Mouse (Mus musculus) adrenal gland (tissue): ENCODE data around the gene Irx2.

Source experiments
- intact Hi-C: fragments of 180-260 bp; cut with DNase I; formaldehyde crosslinking; loops from one replicate; pipeline ENCODE4 v1.15.1; 2025

The Irx2 gene

DNA sequence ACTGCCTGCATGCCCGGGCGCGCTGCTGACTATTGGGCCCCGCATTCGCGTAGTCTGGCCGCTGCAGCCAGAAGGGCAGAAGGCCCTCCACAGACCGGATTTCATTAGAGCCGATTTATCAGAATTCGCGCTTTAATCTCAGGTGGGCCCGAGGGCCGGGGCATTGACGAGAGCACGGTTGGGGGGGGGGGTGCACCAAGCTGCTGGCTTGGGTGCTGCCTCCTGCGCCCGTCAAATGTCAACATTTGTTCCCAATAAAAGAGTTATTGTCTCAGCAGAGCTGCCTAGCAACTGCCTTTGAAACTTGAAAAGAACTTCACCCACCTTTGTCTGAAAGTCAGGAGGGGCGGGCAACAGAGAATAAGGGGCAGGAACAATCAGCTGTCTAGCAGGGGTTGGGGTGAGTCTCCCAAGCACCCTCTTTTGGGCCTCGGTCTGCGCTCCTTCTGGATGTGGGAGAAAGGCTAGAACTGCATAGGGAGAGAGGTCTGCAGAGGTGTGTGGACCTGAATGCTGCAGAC is 7.8 kb downstream of the Irx2 start:
- intact Hi-C loops = no loop called here

GRCm38 (mm10) chr13:72637536-72637935 is 8.9 kb downstream of the Irx2 start:
- intact Hi-C loops = no loop called here

DNA sequence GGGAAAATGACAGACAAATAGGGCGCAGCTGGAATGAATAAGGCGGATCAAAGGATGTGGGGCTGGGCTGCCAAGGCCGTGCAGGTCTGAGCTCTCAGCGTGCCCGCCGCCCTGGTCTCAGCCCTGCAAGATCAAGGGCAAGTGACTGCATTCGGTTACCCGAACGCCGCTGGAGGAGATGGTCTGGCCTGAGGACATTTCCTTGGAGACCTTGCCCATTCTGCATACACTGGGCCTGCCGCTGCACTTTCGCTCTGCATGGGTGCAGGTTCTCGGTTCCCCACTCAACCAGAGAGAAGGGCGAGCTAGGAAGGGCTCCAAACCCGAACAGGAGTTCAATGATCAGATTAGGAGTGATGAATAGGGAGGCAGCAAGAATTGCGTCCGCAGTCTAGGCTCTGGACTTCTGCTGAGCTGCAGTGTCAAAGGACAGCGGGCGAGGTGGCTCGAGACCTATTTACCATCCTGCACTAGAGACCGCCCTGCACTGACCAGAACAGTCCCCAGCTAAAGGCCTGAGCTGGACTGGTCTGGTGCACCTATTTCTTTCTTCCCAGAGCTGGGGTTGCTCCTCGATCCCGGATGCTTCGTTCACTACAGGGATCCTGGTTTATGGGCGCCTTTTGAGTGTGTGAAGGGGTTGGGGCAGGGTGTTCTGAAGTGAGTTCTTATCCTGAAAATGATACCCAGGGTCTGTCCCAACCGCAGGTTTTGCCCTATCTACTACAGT is 9.9 kb downstream of the Irx2 start:
- intact Hi-C loops = no loop called here

DNA sequence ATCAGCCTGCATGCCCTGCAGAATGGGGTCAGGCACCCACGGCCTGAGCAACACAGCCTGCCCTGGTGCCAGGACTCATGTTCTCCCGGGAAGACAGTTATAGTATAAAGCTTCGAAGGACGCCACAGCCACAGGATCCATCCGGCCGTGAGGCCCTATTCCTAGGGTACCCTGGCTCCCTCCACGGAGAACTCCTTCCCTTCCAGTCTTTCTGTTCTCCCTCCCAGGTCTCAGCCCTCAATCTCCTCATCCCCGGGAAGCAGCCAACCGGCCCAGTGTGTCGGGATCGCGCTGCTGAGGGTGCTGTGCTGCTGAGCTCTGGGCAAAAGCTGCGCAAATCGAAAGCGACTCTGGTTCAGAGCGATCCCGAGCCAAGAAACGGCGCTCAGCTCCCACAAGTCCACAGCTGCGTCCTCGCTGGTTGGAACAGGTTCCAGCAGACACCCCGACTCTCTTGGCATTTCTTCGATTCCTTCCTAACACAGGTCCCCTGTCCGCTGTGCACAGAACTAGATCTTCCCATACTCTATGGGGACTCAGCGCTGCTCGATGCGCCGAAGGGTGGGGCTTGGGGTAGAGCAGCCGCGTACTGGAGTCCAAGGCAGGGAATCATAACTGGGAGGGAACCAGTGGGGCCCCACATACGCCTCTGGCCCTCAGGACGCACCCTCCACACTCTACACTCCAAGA is 11.0 kb downstream of the Irx2 start:
- intact Hi-C loops = no loop called here

DNA sequence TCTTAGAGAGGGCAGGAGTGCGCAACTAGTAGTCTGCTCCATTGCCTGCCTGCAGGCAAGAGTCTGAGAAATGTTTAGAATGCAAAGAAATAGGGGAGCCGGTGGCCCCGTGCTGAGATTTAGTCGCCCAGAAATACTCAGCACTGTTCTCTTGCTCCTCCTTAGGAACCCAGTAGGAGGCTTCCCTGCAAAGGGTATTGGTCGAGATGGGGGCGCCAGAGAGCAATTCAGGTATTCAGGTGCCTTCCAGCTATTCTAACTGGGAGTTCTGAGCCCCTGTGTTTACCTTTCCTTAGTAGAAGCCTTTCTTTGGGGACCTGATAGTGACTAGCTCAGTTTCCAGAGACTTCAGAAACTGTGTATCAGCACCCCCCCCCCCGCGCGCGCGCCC is 11.5 kb downstream of the Irx2 start:
- intact Hi-C loops = no loop called here

GRCm38 (mm10) chr13:72656447-72656846 is 27.8 kb downstream of the Irx2 start:
- intact Hi-C loops = no loop called here

- intact Hi-C loops = no loop called here
Measured at GRCm38 (mm10) chr13:72675826-72676225, 47.2 kb downstream of the Irx2 start.
